Mouse (Mus musculus) stomach, embryonic 16.5 days (tissue): ENCODE measurements around the gene Rab43. TPM values are rescaled to one million over a fixed set of nuclear protein-coding genes. Genes with fewer than 3 reads are reported as not detected.

Experiments used
- ATAC-seq: fragments of 200-750 bp; cut with Nextera tagmentation; 2 replicates; pipeline ENCODE4 v1.8.0; 2017; ENCODE audit warnings: moderate number of reproducible peaks, moderate TSS enrichment; ENCODE audit not compliant: insufficient read depth, low FRiP score
- H3K27ac ChIP-seq: fragments of 300-500 bp; sonication (generic); 2 replicates; pipeline ENCODE4 v1.5.1; 2014; ENCODE audit warnings: low read length
- H3K27me3 ChIP-seq: fragments of 300-500 bp; sonication (generic); 2 replicates; pipeline ENCODE4 v1.6.1; 2014; ENCODE audit warnings: low read length, control low read depth, mixed read lengths; ENCODE audit not compliant: control insufficient read depth, insufficient read depth
- H3K36me3 ChIP-seq: fragments of 300-500 bp; sonication (generic); 2 replicates; pipeline ENCODE4 v1.6.1; 2014; ENCODE audit warnings: low read length; ENCODE audit not compliant: control insufficient read depth, insufficient read depth
- H3K4me1 ChIP-seq: fragments of 300-500 bp; sonication (generic); 2 replicates; pipeline ENCODE4 v1.6.1; 2014; ENCODE audit warnings: low read length, control low read depth, mixed read lengths; ENCODE audit not compliant: control insufficient read depth, insufficient read depth
- H3K4me2 ChIP-seq: fragments of 300-500 bp; sonication (generic); 2 replicates; pipeline ENCODE4 v1.6.1; 2014; ENCODE audit warnings: low read depth, low read length, mixed read lengths
- H3K4me3 ChIP-seq: fragments of 300-500 bp; sonication (generic); replicated peaks from 2 replicates; pipeline ENCODE4 v1.5.1; 2014; ENCODE audit warnings: mild to moderate bottlenecking, low read length
- H3K9ac ChIP-seq: fragments of 300-500 bp; sonication (generic); 2 replicates; pipeline ENCODE4 v1.6.1; 2014; ENCODE audit warnings: low read length
- H3K9me3 ChIP-seq: fragments of 300-500 bp; sonication (generic); replicated peaks from 2 replicates; pipeline ENCODE4 v1.6.1; 2016; ENCODE audit warnings: low read length, control low read depth; ENCODE audit not compliant: control insufficient read depth
- WGBS: fragments of 180-500 bp; shearing (Covaris S2); extraction: QIAGEN DNeasy Blood & Tissue Kit; methylation state at CpG from one replicate; pipeline ENCODE4 v1.1.7; 2014; 5-methylcytosine and 5-hydroxymethylcytosine counted together
- polyA plus RNA-seq: library from polyadenylated mRNA; unstranded; fragments of >200 nt; fragmentation: Nextera tagmentation; extraction: Ambion mirVana; gene quantifications from 2 replicates; pipeline ENCODE4 v1.2.1, GENCODE M21; 2015

The Rab43 gene
- polyA plus RNA-seq, 1 experiment from 2014 or later, result 10.7 TPM

DNA sequence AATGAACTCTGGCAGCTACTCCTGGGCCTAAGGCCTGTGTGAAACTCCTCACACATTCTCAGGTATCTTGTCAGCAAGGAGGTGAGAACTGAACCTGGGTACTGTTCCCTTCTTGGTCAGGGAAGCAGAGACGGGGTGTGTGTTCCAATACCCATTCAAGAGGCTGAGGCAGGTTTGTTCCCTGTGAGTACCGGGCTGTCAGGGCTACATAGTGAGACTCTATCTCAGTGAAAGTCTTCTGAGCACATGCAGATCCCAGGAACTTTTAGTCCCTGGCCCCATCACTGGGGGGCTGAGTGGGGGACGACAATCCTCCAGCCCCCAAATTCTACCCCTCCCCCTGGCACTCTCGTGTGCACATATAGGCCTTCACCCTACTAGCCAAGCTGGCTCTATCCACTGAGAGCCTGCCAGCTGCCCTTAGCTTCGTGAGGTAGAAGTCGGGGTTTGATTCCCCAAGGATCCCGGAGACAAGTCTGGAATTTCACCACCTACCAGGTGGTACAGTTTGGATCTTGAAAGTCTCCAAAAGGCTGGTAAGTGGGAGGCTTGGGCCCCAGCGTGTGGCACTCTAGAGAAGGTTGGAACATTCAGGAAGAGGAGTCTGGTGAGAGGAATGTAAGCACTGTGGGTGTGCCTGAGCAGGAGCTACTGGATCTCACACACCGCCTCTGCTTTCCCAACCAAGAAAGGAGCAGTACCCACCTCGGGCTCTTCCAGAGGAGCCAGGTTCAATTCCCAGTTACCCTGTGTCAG, 31.2 kb downstream of the Rab43 start:
- no peak overlapping the region for H3K9ac ChIP-seq
- no peaks in the 10 kb centered on the region for H3K4me1 ChIP-seq
- H3K27me3 ChIP-seq, result no peaks in the 10 kb centered on the region
- ATAC-seq, result no peak
- no peaks in the 10 kb centered on the region for H3K9me3 ChIP-seq
- no peaks in the 10 kb centered on the region for H3K36me3 ChIP-seq
- H3K4me2 ChIP-seq, result no peak overlapping the region
- WGBS, result 82% methylated on average over 10 of the region's 10 CpGs
- no peak overlapping the region for H3K4me3 ChIP-seq
- no peak overlapping the region for H3K27ac ChIP-seq

DNA sequence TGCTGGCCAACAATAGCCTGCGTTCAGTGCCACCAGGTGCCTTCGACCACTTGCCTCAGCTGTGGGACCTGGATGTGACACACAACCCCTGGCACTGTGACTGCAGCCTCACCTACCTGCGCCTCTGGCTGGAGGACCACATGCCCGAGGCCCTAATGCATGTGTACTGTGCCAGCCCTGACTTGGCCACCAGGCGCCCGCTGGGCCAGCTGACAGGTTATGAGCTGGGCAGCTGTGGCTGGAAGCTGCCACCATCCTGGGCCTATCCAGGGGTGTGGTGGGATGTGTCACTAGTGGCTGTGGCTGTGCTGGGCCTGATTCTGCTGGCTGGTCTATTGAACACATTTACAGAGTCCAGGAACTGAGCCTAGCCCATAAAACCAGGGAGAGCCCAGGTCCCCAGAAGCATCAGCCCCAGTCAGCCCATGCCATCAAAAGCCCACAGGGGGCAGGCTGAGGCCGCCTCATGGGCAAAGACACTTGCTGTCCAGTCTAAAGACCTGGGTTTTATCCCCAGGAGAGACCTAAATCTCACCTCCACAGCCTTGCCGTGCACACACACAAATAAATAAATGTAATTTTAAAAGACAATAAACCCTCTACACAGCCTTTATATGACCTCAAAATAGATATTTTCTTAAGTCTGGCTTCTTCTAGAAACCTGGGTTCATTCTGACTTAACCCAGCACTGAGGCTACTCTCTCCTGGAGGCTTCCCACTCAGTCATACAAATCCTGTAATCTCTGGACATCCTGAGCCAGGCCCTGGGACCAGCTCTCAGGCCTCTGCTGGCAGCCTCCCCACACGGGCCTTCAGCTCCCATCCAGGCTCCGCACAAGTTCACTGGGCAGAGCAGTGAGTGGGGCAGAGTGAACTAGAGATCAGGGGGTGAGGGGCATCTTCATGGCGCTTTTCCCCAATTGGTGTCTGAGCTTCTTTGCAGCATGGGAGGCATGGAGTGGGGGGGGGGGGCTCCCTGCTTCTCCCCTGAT, 32.5 kb downstream of the Rab43 start:
- ATAC-seq, result peak; percentile 29; the same call in 1 of the 2 replicates
- Histone ChIP-seq H3K9ac (no peak overlapping the region), H3K36me3 (no peaks in the 10 kb centered on the region), H3K9me3 (no peaks in the 10 kb centered on the region), H3K4me3 (no peak overlapping the region), H3K4me1 (no peaks in the 10 kb centered on the region), H3K27me3 (no peaks in the 10 kb centered on the region), H3K27ac (no peak overlapping the region), H3K4me2 (no peak overlapping the region)
- 82% methylated on average over 11 of the region's 11 CpGs for WGBS

DNA sequence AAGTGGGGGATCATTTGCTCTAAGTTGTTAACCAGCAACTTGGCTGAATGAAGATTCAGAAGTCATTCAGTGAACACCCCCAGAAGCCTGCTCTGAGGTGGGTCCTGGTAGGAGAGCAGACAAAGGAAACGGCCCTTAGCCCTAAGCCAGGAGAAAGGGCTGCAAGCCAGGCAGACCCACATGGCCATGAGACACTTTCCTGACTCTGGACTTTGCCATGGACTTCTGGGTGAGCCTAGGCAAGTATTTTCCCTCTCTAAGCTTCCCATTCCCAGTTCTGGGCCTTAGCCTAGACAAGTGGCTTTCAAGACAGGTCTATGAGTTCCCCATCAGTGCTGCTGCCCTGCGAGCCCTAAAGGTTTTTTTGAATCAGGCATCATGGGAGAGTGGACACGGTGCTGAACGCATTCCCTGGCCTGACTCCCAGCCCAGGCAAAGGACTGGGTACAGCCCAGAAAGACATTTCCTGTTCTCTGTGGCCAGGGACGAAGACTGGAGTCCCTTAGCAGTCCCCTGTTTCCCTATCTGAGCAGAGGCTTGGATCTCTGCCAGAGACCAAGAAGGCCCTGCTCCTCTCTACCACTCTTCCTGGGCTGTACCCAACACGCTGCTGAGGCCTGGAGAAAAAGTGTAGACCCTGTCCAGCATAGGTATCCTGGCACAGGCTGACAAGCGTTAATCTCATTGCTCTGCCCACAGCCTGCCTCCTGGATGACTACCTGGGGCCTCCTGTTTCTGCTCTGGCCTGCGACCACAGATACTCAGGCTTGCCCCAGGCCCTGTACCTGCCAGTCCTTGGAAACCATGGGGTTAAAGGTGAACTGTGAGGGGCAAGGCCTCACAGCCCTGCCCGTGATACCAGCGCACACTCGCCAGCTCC, 33.4 kb downstream of the Rab43 start:
- Histone ChIP-seq H3K36me3 (no peaks in the 10 kb centered on the region), H3K9ac (peak overlapping the region; percentile 31; the same call in 1 of the 2 replicates), H3K4me3 (no peak overlapping the region), H3K4me1 (no peaks in the 10 kb centered on the region), H3K4me2 (no peak overlapping the region), H3K9me3 (no peaks in the 10 kb centered on the region), H3K27me3 (no peaks in the 10 kb centered on the region), H3K27ac (no peak overlapping the region)
- peak; percentile 21; the same call in 1 of the 2 replicates for ATAC-seq
- WGBS, result 67% methylated on average over 11 of the region's 11 CpGs

DNA sequence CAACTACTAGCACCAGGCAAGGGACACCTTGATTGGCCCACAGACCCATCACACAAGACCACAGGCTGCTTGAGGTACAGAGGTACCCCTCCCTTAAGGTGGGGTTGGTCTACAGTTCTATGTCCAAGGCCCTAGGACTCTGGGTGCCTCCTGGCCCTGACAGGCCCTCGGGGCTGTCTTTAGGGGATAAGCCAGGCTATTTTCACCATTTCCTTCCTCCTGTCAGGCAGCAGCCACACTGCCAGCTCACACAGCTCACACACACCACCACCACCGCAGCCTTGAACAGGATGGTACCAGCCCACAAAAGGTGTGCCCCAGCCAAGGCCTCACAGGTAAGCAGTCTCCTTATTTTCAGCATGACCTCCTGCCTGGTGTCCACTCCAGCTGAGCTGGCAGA, 34.1 kb downstream of the Rab43 start, which contains the start of gene Gp9:
Gene Gp9, plus strand, starts transcription at position 231 of the 400 bp plus-strand sequence.
- no peaks in the 10 kb centered on the region for H3K4me1 ChIP-seq
- H3K27ac ChIP-seq, result no peak within 1 kb of the TSS
- no peak within 1 kb of the TSS for H3K4me3 ChIP-seq
- no peak within 1 kb of the TSS for H3K4me2 ChIP-seq
- H3K9me3 ChIP-seq, result no peaks in the 10 kb centered on the region
- H3K9ac ChIP-seq, result peak within 1 kb of the TSS; percentile 31; the same call in 1 of the 2 replicates
- H3K36me3 ChIP-seq, result no peaks in the 10 kb centered on the region
- no peak for ATAC-seq
- no peaks in the 10 kb centered on the region for H3K27me3 ChIP-seq
- WGBS, result 56% methylated on average over 2 of the region's 2 CpGs

DNA sequence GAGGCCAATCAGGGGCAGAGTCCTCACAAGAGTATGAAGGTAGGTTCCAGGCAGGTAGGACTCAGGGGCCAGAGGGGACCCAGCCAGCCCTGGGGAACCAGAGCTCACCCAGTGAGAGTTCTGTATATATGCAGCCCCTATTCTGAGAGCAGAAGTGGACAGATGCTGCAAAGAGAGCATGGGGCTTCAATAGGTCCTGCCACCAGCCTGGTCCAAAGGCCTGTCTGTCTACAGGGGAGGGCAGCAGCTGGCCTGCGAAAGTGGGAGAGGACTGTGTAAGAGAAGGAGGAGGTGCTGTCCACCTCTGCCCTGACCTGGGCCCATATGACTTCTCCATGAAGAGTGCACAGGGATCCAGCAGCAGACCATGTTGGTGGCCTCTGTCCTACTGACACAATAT, 35.3 kb downstream of the Rab43 start:
- Histone ChIP-seq H3K27ac (no peak overlapping the region), H3K9me3 (no peaks in the 10 kb centered on the region), H3K4me3 (no peak overlapping the region), H3K27me3 (no peaks in the 10 kb centered on the region), H3K9ac (no peak overlapping the region), H3K4me1 (no peaks in the 10 kb centered on the region), H3K4me2 (no peak overlapping the region), H3K36me3 (no peaks in the 10 kb centered on the region)
- WGBS, result 75% methylated on average over 1 of the region's 1 CpGs
- ATAC-seq, result no peak

DNA sequence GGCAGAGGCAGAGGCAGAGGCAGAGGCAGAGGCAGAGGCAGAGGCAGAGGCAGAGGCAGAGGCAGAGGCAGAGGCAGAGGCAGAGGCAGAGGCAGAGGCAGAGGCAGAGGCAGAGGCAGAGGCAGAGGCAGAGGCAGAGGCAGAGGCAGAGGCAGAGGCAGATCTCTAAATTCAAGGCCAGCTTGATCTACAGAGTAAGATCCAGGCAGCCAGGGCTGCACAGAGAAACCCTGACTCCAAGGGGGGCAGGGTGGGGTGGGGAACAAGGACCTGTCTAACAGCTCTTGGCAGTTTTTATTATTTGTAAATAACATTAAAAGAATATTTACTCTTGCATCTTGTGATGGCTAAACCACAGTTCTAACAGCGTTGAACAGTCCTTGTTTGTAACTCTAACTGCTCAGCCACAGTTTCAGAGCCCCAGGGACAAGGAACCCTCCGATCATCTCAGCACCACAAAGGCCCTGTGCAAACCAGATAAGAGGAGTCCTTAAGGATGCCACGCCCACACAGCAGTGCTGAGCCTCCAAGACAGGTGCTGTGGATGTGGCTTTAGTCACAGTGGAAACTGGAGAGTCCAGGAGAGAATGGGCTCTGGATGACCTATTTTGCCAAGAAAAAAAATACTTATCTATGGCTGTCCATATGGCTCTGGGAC, 36.2 kb downstream of the Rab43 start:
- Histone ChIP-seq H3K27me3 (no peaks in the 10 kb centered on the region), H3K36me3 (no peaks in the 10 kb centered on the region), H3K9ac (no peak overlapping the region), H3K27ac (no peak overlapping the region), H3K9me3 (no peaks in the 10 kb centered on the region), H3K4me3 (no peak overlapping the region), H3K4me2 (no peak overlapping the region), H3K4me1 (no peaks in the 10 kb centered on the region)
- WGBS, result 56% methylated on average over 3 of the region's 3 CpGs
- ATAC-seq, result no peak

DNA sequence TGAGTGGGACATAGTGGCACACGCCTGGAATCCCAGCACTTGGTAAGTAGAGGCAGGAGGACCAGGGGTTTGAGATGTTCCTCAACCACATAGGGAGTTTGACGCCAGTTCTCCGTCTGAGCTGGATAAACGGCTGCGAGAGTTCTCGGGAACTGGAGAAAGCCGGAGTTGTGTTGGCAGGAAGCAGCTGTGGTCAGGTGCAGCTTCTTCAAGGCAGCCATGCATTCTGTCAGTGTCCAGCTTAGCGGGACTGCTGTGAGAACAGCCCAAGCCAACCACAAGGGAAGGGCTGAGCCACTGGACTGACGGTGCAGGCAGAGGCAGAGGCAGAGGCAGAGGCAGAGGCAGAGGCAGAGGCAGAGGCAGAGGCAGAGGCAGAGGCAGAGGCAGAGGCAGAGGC, 37.1 kb downstream of the Rab43 start:
- Histone ChIP-seq H3K27ac (no peak overlapping the region), H3K36me3 (no peaks in the 10 kb centered on the region), H3K27me3 (no peaks in the 10 kb centered on the region), H3K4me1 (no peaks in the 10 kb centered on the region), H3K4me2 (no peak overlapping the region), H3K4me3 (no peak overlapping the region), H3K9me3 (no peaks in the 10 kb centered on the region), H3K9ac (no peak overlapping the region)
- no peak for ATAC-seq
- WGBS, result 72% methylated on average over 9 of the region's 9 CpGs

DNA sequence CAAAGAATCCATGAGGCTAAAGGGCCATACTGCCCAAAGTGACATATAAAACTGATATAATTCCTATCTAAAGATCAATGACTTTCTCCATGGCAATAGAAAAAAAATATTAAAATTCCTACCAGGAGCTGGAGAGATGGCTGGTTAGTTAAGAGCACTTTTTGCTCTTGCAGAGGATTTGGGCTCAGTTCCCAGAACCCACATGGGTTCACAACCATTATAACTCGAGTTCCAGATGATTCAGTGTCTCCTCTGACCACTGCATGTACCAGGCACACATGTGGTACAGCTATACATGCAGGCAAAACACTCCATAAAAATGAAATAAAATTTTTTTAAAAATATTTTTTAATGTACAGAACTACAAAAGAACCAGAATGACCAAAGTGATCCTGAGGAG, 37.5 kb downstream of the Rab43 start:
- no peak for ATAC-seq
- H3K4me1 ChIP-seq, result no peaks in the 10 kb centered on the region
- no peak overlapping the region for H3K9ac ChIP-seq
- H3K9me3 ChIP-seq, result no peaks in the 10 kb centered on the region
- H3K27ac ChIP-seq, result no peak overlapping the region
- no peaks in the 10 kb centered on the region for H3K27me3 ChIP-seq
- H3K36me3 ChIP-seq, result no peaks in the 10 kb centered on the region
- H3K4me2 ChIP-seq, result no peak overlapping the region
- 39% methylated on average over 1 of the region's 1 CpGs for WGBS
- no peak overlapping the region for H3K4me3 ChIP-seq
